Mouse (Mus musculus): Measurements from ENCODE around the gene Ube3c. TPM values are rescaled to one million over a fixed set of nuclear protein-coding genes. Genes with fewer than 3 reads are reported as not detected.

Gene Ube3c
- total RNA-seq, 2 experiments from 2014 or later = 48.9 to 51.3 TPM

- DNase-seq = no peak
Observed at GRCm38 (mm10) chr5:29674305-29674704, 105.3 kb downstream of the Ube3c start.

- no peak for DNase-seq
Observed at GRCm38 (mm10) chr5:29676445-29676844, 107.4 kb downstream of the Ube3c start.

- DNase-seq = no peak
Observed at GRCm38 (mm10) chr5:29685085-29685484, 116.0 kb downstream of the Ube3c start.

- peak; percentile 40 for DNase-seq
Observed at GRCm38 (mm10) chr5:29687671-29688070, 118.6 kb downstream of the Ube3c start.

- DNase-seq = no peak
Observed at GRCm38 (mm10) chr5:29688352-29688751, 119.3 kb downstream of the Ube3c start.

GRCm38 (mm10) chr5:29698493-29698892, 129.5 kb downstream of the Ube3c start:
- no peak for DNase-seq

GRCm38 (mm10) chr5:29699520-29700202, 130.6 kb downstream of the Ube3c start:
- no peak for DNase-seq

GRCm38 (mm10) chr5:29707241-29707640, 138.2 kb downstream of the Ube3c start:
- DNase-seq = no peak

GRCm38 (mm10) chr5:29708258-29708657, 139.2 kb downstream of the Ube3c start:
- no peak for DNase-seq

GRCm38 (mm10) chr5:29711631-29712030, 142.6 kb downstream of the Ube3c start:
- no peak for DNase-seq

- no peak for DNase-seq
Observed at GRCm38 (mm10) chr5:29712906-29713305, 143.9 kb downstream of the Ube3c start.

- DNase-seq = no peak
Observed at GRCm38 (mm10) chr5:29721159-29721558, 152.1 kb downstream of the Ube3c start.

- no peak for DNase-seq
Observed at GRCm38 (mm10) chr5:29725369-29725768, 156.3 kb downstream of the Ube3c start.

Other genes with a start within 250 kb of the Ube3c start
- gene Lmbr1, start 190.9 kb upstream of the Ube3c start, total RNA-seq (2021) = 10 to 100 TPM; 19.2 to 21.2 TPM
- gene Nom1, start 134.6 kb upstream of the Ube3c start, total RNA-seq (2021) = 10 to 100 TPM; 13.3 to 15.7 TPM
- gene Mnx1, start 90.8 kb upstream of the Ube3c start, total RNA-seq (2021) = not detected
- 10 to 100 TPM; 73.3 to 79.0 TPM for gene Dnajb6, start 166.4 kb downstream of the Ube3c start, total RNA-seq (2021)
- gene Gm5129, start 166.7 kb downstream of the Ube3c start, total RNA-seq (2021) = not detected